Mouse (Mus musculus) layer of hippocampus, postnatal 25 days (tissue): ENCODE data around the gene Dennd1b. TPM values are rescaled to one million over a fixed set of nuclear protein-coding genes. Genes with fewer than 3 reads are reported as not detected.

Experiments
- DNase-seq, 2 experiments: peaks; one replicate each; pipeline ENCODE4 v3.0.0; 2022; ENCODE audit warnings: mixed read lengths in 2 of 2, low spot score in 1 of 2; ENCODE audit errors: extremely low spot score in 1 of 2
- total RNA-seq, 2 experiments: library from RNA; stranded (reverse); gene quantifications; 2 replicates each; pipeline ENCODE4 v1.2.3; 2021

Dennd1b gene
- total RNA-seq, 2 experiments from 2014 or later, result 36.6 to 37.8 TPM

- DNase-seq, result no peak
Measured at GRCm38 (mm10) chr1:139161619-139162018, 198.4 kb downstream of the Dennd1b start.

GRCm38 (mm10) chr1:139162814-139163213 is 199.6 kb downstream of the Dennd1b start:
- DNase-seq, result peak in 1 of 2 experiments; percentile 13

- no peak for DNase-seq
Measured at GRCm38 (mm10) chr1:139174058-139174832, 211.0 kb downstream of the Dennd1b start.

- no peak for DNase-seq
Measured at GRCm38 (mm10) chr1:139179707-139180106, 216.5 kb downstream of the Dennd1b start.

- DNase-seq, result no peak
Measured at GRCm38 (mm10) chr1:139180481-139181149, 217.4 kb downstream of the Dennd1b start.

- no peak for DNase-seq
Measured at GRCm38 (mm10) chr1:139192635-139193034, 229.4 kb downstream of the Dennd1b start.

GRCm38 (mm10) chr1:139194011-139194410 is 230.8 kb downstream of the Dennd1b start:
- DNase-seq, result no peak

- no peak for DNase-seq
Measured at GRCm38 (mm10) chr1:139194428-139195028, 231.3 kb downstream of the Dennd1b start.

- DNase-seq, result no peak
Measured at GRCm38 (mm10) chr1:139203026-139203425, 239.8 kb downstream of the Dennd1b start.

GRCm38 (mm10) chr1:139206259-139206658 is 243.0 kb downstream of the Dennd1b start:
- no peak for DNase-seq

- no peak for DNase-seq
Measured at GRCm38 (mm10) chr1:139209796-139210195, 246.6 kb downstream of the Dennd1b start.

GRCm38 (mm10) chr1:139210505-139210904 is 247.3 kb downstream of the Dennd1b start:
- no peak for DNase-seq

GRCm38 (mm10) chr1:139215311-139215710 is 252.1 kb downstream of the Dennd1b start:
- no peak for DNase-seq

- no peak for DNase-seq
Measured at GRCm38 (mm10) chr1:139223804-139224203, 260.6 kb downstream of the Dennd1b start.

GRCm38 (mm10) chr1:139224309-139224949 is 261.2 kb downstream of the Dennd1b start:
- no peak for DNase-seq

Other genes with a start within 250 kb of the Dennd1b start
- 10 to 100 TPM; 11.1 to 14.9 TPM for gene Lhx9, start 114.9 kb upstream of the Dennd1b start, total RNA-seq
- gene 2310009B15Rik, start 106.6 kb upstream of the Dennd1b start, total RNA-seq, result 10 to 100 TPM; 23.9 to 24.7 TPM